7 mouse cellular contexts compared by ENCODE assay signal in the genomic region with DNA sequence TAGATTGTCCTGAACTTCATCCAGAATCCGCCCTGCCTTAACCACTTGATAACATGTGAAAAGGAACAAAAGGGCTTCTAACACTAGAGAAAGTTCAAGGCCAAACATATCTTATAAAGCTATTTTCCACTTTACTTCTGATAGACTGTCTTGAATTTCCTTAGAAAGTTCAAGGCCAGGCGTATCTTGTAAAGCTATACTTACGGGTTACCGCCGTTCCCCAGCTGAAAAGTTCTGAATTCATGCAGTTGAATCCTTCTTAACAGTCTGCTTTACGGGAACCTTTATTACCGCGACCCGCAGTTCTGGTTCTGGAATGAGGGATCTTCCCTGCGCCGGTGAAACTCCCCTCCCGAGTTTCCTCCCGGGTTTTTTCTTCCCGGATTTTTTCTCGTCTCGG.
DNase-seq lines count a peak whose midpoint lies in the region.
"Not testable (repeated sequence)": the region's sequence is repeated elsewhere in the genome, so short reads cannot be mapped to it uniquely, and the experiment has no call there.

No protein-coding gene starts in this region.

- DNase-seq in adrenal gland, postnatal 4 days (ENCODE audit: low spot score in 2 of 2): peak; percentile 0 to 1
- DNase-seq in frontal cortex, postnatal 14 days (ENCODE audit: low spot score in 2 of 2): peak; percentile 3
- DNase-seq in heart, adult 9 months (ENCODE audit: low spot score in 2 of 2): peak; percentile 10 to 18
- peak; percentile 0 to 5 for DNase-seq in kidney, postnatal 25 days
- DNase-seq in left cerebral cortex, postnatal 14 days (ENCODE audit: low spot score in 2 of 2): peak; percentile 1 to 2
- DNase-seq in ovary, adult 18-20 months (ENCODE audit: low spot score): peak; percentile 1
- peak; percentile 7 for DNase-seq in testis, postnatal 14 days (ENCODE audit: low spot score)

- intact Hi-C loops in left cerebral cortex, postnatal 14 days (cut with DNase I): not testable (repeated sequence)

Comparison
In these comparisons a context has a peak if more than half of its experiments do, and no peak if none do; other contexts are left out.
1. Peak in every context shown above with its lines: DNase-seq.